Mouse (Mus musculus) MN1 (cell line): ENCODE results near the gene Gm20738.
"Not testable (repeated sequence)": the region's sequence is repeated elsewhere in the genome, so short reads cannot be mapped to it uniquely, and the experiment has no call there.

Source experiments
- DNase-seq: peaks from one replicate; pipeline ENCODE4 v3.0.0-alpha.2; 2016; ENCODE audit warnings: low spot score

The Gm20738 gene

DNA sequence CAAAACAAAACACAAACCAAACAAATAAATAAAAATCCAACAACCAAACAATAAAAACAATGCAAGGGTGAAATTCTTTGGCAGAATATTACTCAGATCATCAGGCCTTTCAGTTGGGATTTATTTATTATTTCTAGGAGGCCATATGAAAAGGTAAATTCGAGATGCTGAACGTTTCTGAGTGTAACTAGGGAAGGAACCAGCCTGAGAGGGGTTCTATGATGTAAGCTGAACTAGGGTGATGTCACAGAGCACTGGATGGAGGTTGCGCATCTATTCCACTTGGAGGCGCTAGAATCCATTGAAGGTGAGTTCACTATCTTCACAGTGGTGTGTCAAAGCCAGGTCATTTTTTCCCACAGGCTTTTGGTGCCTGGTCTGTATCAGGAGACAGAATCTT lies at the start of gene Gm20738:
Gene Gm20738 (plus strand): TSS at position 301 of the 400 bp plus-strand sequence.
- not testable (repeated sequence) for DNase-seq
